Mouse (Mus musculus): ENCODE measurements at regions not wholly inside any gene's neighbourhood (a gene's known extent, or its start where the extent isn't known, plus 50 kb on each side); places are given as distances from the start of the nearest gene placed in this dataset.

GRCm38 (mm10) chr3:119987245-119987852, 203.1 kb upstream of the Ptbp2 start:
- Histone ChIP-seq H3K27me3 (replicated peaks; ENCODE audit: insufficient read depth, low read length) (no peaks in the 10 kb centered on the region), H3K27ac (ENCODE audit: low read length) (no peak overlapping the region), H3K36me3 (ENCODE audit: insufficient read depth, low read length) (no peaks in the 10 kb centered on the region), H3K9ac (replicated peaks; ENCODE audit: low read depth) (no peak overlapping the region), H3K4me3 (ENCODE audit: low read depth, low read length) (no peak overlapping the region), H3K9me3 (ENCODE audit: low read length) (no peaks in the 10 kb centered on the region), H3K4me1 (ENCODE audit: insufficient read depth, low read depth, low read length) (no peaks in the 10 kb centered on the region), H3K4me2 (replicated peaks; ENCODE audit: low read depth, low read length) (no peak overlapping the region)
- ATAC-seq (no peak), DNase-seq (ENCODE audit: low spot score) (peak; percentile 12)
- TF ChIP-seq CTCF (IDR thresholded peaks at IDR 0.05) (no peak), EP300 (IDR thresholded peaks at IDR 0.05) (no peak)
- 63% methylated on average over 3 of the region's 3 CpGs for WGBS

DNA sequence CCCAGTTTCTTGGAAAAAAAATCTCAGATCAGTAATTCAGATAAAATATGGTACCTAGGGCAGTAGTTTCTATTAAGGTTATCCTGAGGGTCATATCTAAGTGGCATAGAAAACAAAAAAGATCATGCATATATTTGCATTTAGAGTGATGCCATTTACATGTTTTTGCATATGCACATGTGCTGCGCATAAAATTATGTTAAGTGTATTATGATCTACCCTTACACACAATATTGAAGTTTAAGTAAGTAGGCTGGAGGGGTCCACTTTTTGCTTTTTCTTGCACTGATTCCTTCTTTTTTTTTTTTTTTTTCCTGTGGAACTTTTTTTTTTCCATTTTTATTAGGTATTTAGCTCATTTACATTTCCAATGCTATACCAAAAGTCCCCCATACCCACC, 193.1 kb upstream of the Ptbp2 start:
- Histone ChIP-seq H3K4me3 (ENCODE audit: low read depth, low read length) (no peak overlapping the region), H3K4me2 (replicated peaks; ENCODE audit: low read depth, low read length) (no peak overlapping the region), H3K9ac (replicated peaks; ENCODE audit: low read depth) (no peak overlapping the region), H3K36me3 (ENCODE audit: insufficient read depth, low read length) (no peaks in the 10 kb centered on the region), H3K27ac (ENCODE audit: low read length) (no peak overlapping the region), H3K9me3 (ENCODE audit: low read length) (no peaks in the 10 kb centered on the region), H3K4me1 (ENCODE audit: insufficient read depth, low read depth, low read length) (no peaks in the 10 kb centered on the region), H3K27me3 (replicated peaks; ENCODE audit: insufficient read depth, low read length) (no peaks in the 10 kb centered on the region)
- DNase-seq (ENCODE audit: low spot score) (no peak), ATAC-seq (no peak)
- WGBS = 95% methylated on average over 1 of the region's 1 CpGs
- TF ChIP-seq EP300 (IDR thresholded peaks at IDR 0.05) (no peak), CTCF (IDR thresholded peaks at IDR 0.05) (no peak)

DNA sequence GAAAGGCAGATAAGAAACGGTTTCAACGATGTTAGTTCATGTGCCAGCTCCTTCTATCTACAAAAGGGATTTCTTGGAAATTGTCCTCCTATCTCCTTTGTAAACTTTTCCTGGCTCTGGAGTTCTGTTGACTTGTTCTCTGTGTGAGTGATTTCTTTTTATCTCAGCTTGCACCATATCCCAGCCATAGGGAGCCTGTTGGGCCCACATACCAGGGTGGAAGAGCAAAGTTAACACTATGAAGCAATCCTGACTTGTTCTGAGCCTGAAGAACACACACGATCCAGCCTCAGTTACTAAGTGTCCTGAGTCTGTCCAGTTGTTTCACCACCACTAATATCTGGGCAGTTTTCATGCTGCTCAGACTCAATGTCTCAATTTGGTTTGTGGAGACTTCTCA, 192.1 kb upstream of the Ptbp2 start:
- peak; percentile 77 for ATAC-seq
- Histone ChIP-seq H3K36me3 (ENCODE audit: insufficient read depth, low read length) (no peaks in the 10 kb centered on the region), H3K27ac (ENCODE audit: low read length) (no peak overlapping the region), H3K27me3 (replicated peaks; ENCODE audit: insufficient read depth, low read length) (no peaks in the 10 kb centered on the region), H3K4me1 (ENCODE audit: insufficient read depth, low read depth, low read length) (no peaks in the 10 kb centered on the region), H3K4me2 (replicated peaks; ENCODE audit: low read depth, low read length) (no peak overlapping the region), H3K4me3 (ENCODE audit: low read depth, low read length) (no peak overlapping the region), H3K9me3 (ENCODE audit: low read length) (no peaks in the 10 kb centered on the region), H3K9ac (replicated peaks; ENCODE audit: low read depth) (no peak overlapping the region)
- DNase-seq (ENCODE audit: low spot score) = peak; percentile 70
- TF ChIP-seq CTCF (IDR thresholded peaks at IDR 0.05) (no peak), EP300 (IDR thresholded peaks at IDR 0.05) (no peak)
- 28% methylated on average over 3 of the region's 3 CpGs for WGBS

GRCm38 (mm10) chr3:119958799-119959467, 174.7 kb upstream of the Ptbp2 start:
- no peaks in the 10 kb centered on the region for H3K36me3 ChIP-seq (ENCODE audit: insufficient read depth, low read length)
- 17% methylated on average over 5 of the region's 5 CpGs for WGBS
- no peaks in the 10 kb centered on the region for H3K27me3 ChIP-seq (replicated peaks; ENCODE audit: insufficient read depth, low read length)
- H3K4me3 ChIP-seq (ENCODE audit: low read depth, low read length) = no peak overlapping the region
- no peak overlapping the region for H3K4me2 ChIP-seq (replicated peaks; ENCODE audit: low read depth, low read length)
- no peak for TF ChIP-seq EP300 (IDR thresholded peaks at IDR 0.05)
- TF ChIP-seq CTCF (IDR thresholded peaks at IDR 0.05) = no peak
- no peaks in the 10 kb centered on the region for H3K9me3 ChIP-seq (ENCODE audit: low read length)
- H3K4me1 ChIP-seq (ENCODE audit: insufficient read depth, low read depth, low read length) = no peaks in the 10 kb centered on the region
- ATAC-seq = peak; percentile 71
- H3K27ac ChIP-seq (ENCODE audit: low read length) = no peak overlapping the region
- H3K9ac ChIP-seq (replicated peaks; ENCODE audit: low read depth) = no peak overlapping the region
- peak; percentile 69 for DNase-seq (ENCODE audit: low spot score)

DNA sequence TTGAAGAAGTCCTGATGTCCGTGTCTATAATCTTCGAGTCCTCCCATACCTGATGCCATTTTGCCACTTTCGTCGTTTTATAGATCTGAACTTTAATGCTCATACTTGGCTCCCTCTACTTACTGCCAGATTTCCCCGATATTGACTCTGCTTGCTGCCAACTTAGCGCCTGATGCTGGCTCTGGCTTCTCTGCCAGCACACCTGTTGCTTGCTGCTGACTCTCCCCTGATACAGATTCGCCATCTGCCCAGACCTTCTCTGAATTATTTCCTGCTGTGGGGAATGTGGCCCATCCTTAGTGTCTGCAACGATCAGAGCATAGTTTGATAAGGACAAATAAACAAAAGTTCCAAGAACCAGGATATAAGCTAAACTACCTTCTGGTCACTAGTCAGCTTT, 173.3 kb upstream of the Ptbp2 start:
- Histone ChIP-seq H3K27ac (ENCODE audit: low read length) (no peak overlapping the region), H3K9me3 (ENCODE audit: low read length) (no peaks in the 10 kb centered on the region), H3K4me3 (ENCODE audit: low read depth, low read length) (no peak overlapping the region), H3K36me3 (ENCODE audit: insufficient read depth, low read length) (no peaks in the 10 kb centered on the region), H3K4me1 (ENCODE audit: insufficient read depth, low read depth, low read length) (no peaks in the 10 kb centered on the region), H3K9ac (replicated peaks; ENCODE audit: low read depth) (no peak overlapping the region), H3K4me2 (replicated peaks; ENCODE audit: low read depth, low read length) (no peak overlapping the region), H3K27me3 (replicated peaks; ENCODE audit: insufficient read depth, low read length) (no peaks in the 10 kb centered on the region)
- DNase-seq (ENCODE audit: low spot score) = no peak
- WGBS = 66% methylated on average over 8 of the region's 8 CpGs
- no peak for ATAC-seq
- no peak for TF ChIP-seq EP300 (IDR thresholded peaks at IDR 0.05)
- no peak for TF ChIP-seq CTCF (IDR thresholded peaks at IDR 0.05)

DNA sequence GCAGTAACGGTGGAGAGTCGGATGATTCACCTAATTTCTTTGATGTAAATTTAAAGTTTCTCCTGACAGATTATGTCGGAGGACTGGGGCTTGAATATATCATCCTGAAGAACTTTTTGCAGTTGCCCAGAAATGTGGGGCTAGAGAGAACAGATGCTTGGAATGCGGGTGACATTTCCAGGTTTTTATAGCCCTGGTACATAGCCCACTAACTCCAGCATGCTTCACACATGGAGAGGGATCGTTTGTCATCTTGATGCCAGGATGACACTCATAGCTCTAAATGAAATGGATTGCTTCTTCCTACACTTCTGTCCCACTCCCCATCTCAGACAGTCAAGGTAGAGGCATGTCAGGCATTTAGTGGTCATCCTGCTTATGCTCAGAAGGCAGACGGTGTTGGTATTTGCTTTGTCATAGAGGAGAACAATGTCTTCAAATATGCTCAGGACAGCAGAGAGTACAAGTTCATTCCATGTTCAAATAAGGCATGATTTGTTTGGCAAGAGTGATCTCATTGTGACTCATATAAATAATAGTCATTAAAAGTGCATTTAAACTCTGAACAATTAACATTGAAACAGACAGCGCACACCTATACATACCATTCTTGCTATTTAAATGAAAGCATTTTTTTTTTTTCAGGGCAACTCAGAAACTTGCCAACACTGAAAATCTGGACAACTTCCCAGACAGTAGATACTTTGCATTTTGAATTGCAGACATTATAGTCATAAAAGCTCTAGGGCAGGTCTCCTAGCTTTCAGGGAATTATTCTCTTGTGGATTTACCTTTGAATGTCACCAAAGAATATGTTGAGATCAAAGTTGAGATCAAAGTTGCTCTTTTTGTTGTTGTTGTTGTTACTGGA, 171.7 kb upstream of the Ptbp2 start:
- Histone ChIP-seq H3K4me2 (replicated peaks; ENCODE audit: low read depth, low read length) (no peak overlapping the region), H3K27ac (ENCODE audit: low read length) (no peak overlapping the region), H3K4me3 (ENCODE audit: low read depth, low read length) (no peak overlapping the region), H3K4me1 (ENCODE audit: insufficient read depth, low read depth, low read length) (no peaks in the 10 kb centered on the region), H3K9ac (replicated peaks; ENCODE audit: low read depth) (no peak overlapping the region), H3K9me3 (ENCODE audit: low read length) (no peaks in the 10 kb centered on the region), H3K27me3 (replicated peaks; ENCODE audit: insufficient read depth, low read length) (no peaks in the 10 kb centered on the region), H3K36me3 (ENCODE audit: insufficient read depth, low read length) (no peaks in the 10 kb centered on the region)
- TF ChIP-seq CTCF (IDR thresholded peaks at IDR 0.05) (no peak), EP300 (IDR thresholded peaks at IDR 0.05) (no peak)
- ATAC-seq (no peak), DNase-seq (ENCODE audit: low spot score) (peak; percentile 18)
- 72% methylated on average over 7 of the region's 7 CpGs for WGBS

Measured in lung, postnatal 0 days (tissue).